Mouse (Mus musculus): ENCODE data around the gene Ptrh1. TPM values are rescaled to one million over a fixed set of nuclear protein-coding genes. Genes with fewer than 3 reads are reported as not detected.

Gene Ptrh1
- polyA plus RNA-seq (2012; rRNA removed; ENCODE audit: low replicate concordance), result 7.6 and 8.0 TPM in 2 replicates

DNA sequence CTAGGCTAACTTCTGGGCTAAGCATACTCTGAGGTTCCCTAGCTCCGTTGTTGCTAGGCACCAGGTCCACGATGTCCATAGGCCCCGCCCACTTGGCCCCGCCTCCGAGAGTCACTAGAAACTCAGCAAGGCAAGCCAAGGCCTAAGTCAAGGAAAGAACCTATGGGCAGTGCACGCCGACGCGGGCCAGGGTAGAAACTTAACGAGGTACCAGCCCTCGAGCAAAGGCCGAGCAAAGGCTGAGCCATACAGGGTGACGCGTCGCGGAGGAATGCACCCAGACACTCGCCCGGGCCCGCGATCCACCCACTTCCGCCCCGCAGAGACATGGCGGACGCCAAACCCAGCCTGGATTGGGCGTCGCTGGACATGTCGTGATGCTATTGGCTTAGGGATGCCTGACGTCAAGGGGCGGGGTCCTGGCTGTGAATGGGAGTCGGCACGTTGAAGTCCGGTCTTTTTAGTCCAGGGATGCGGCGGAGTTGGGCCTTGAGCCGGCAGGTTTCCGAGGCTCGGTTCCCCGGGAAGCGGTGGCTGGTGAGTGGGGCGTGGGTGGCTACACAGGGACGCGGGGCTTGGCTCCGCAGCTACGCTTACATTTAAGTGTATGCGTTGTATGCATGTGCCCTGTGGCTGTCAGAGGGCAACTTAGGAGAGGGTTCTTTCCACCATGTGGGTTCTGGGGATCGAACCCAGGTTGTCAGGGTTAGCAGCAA, at the start of gene Ptrh1, which contains the start of gene Ttc16:
Ptrh1 (plus strand) TSS at position 428 of the 716 bp plus-strand sequence.
Ttc16 (minus strand) TSS at position 275 of the 716 bp plus-strand sequence.

GRCm38 (mm10) chr2:32740916-32741272, 34.7 kb upstream of the Ptrh1 start, which contains the start of gene 6330409D20Rik:
Gene 6330409D20Rik, minus strand, starts transcription at chr2:32741016.

GRCm38 (mm10) chr2:32757056-32757845, 18.3 kb upstream of the Ptrh1 start, which contains the start of gene Tor2a:
Gene Tor2a, plus strand, starts transcription at chr2:32757234.

DNA sequence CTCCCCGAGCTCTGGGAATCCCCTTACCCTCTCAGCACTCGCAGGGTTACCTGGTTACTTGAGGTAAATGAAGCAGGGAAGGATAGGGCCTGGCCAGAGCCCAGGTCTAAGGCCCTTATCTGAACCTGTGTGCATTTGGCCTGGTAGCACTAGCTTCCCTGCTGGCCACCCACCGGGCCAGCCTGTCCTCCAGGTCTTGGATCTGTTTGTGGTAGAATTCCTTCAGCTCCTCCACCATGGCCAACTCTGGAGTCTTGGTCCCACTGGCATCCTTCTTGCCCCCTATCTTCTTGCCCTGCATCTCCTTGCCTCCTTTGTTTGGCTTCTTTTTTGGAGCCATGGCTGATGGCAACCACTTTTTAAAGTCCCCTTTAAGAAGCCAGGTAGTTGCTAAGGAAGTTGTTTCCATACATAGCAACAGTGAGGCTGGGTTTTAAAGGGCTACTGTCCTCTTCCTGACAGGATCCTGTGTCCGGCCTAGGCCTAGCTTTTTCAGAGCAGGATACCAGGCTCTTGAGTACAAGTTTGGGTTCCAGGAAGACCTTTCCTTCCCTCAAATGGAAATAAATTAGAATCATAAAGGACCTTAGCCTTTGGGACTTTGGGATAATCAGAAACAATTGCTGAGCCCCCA, 8.6 kb downstream of the Ptrh1 start, which contains the start of gene Cfap157:
Cfap157 (minus strand) TSS at position 381 of the 634 bp plus-strand sequence.

Other genes starting within 250 kb of the Ptrh1 start
- 32.3 and 66.9 TPM in 2 replicates for gene Fam102a, start 240.5 kb upstream of the Ptrh1 start, polyA plus RNA-seq (2012; rRNA removed; ENCODE audit: low replicate concordance)
- 127 and 170 TPM in 2 replicates for gene Dpm2, start 204.9 kb upstream of the Ptrh1 start, polyA plus RNA-seq (2012; rRNA removed; ENCODE audit: low replicate concordance)
- 0.20 TPM in 1 of 2 replicates, not detected in the other for gene Pip5kl1, start 201.0 kb upstream of the Ptrh1 start, polyA plus RNA-seq (2012; rRNA removed; ENCODE audit: low replicate concordance)
- not detected in 2 replicates for gene 9430097D07Rik, start 200.1 kb upstream of the Ptrh1 start, polyA plus RNA-seq (2012; rRNA removed; ENCODE audit: low replicate concordance)
- 28.7 and 39.7 TPM in 2 replicates for gene St6galnac4, start 188.7 kb upstream of the Ptrh1 start, polyA plus RNA-seq (2012; rRNA removed; ENCODE audit: low replicate concordance)
- gene St6galnac6, start 176.1 kb upstream of the Ptrh1 start, polyA plus RNA-seq (2012; rRNA removed; ENCODE audit: low replicate concordance), result 69.1 and 77.3 TPM in 2 replicates
- gene Ak1, start 154.0 kb upstream of the Ptrh1 start, polyA plus RNA-seq (2012; rRNA removed; ENCODE audit: low replicate concordance), result 13.3 and 257 TPM in 2 replicates
- 204 and 247 TPM in 2 replicates for gene Eng, start 129.2 kb upstream of the Ptrh1 start, polyA plus RNA-seq (2012; rRNA removed; ENCODE audit: low replicate concordance)
- gene Fpgs, start 71.6 kb upstream of the Ptrh1 start, polyA plus RNA-seq (2012; rRNA removed; ENCODE audit: low replicate concordance), result 58.6 and 75.4 TPM in 2 replicates
- gene Cdk9, start 62.7 kb upstream of the Ptrh1 start, polyA plus RNA-seq (2012; rRNA removed; ENCODE audit: low replicate concordance), result 122 and 141 TPM in 2 replicates
- 70.1 and 122 TPM in 2 replicates for gene Sh2d3c, start 54.7 kb upstream of the Ptrh1 start, polyA plus RNA-seq (2012; rRNA removed; ENCODE audit: low replicate concordance)
- not detected in 2 replicates for gene 6330409D20Rik, start 34.8 kb upstream of the Ptrh1 start, polyA plus RNA-seq (2012; rRNA removed; ENCODE audit: low replicate concordance)
- 65.6 and 109 TPM in 2 replicates for gene Tor2a, start 18.6 kb upstream of the Ptrh1 start, polyA plus RNA-seq (2012; rRNA removed; ENCODE audit: low replicate concordance)
- gene Ttc16, start 153 bp upstream of the Ptrh1 start, polyA plus RNA-seq (2012; rRNA removed; ENCODE audit: low replicate concordance), result 0.42 and 0.70 TPM in 2 replicates
- gene Cfap157, start 8.6 kb downstream of the Ptrh1 start, polyA plus RNA-seq (2012; rRNA removed; ENCODE audit: low replicate concordance), result not detected in 2 replicates
- 10.2 and 13.6 TPM in 2 replicates for gene Stxbp1, start 71.5 kb downstream of the Ptrh1 start, polyA plus RNA-seq (2012; rRNA removed; ENCODE audit: low replicate concordance)
- gene Fam129b, start 100.3 kb downstream of the Ptrh1 start, polyA plus RNA-seq (2012; rRNA removed; ENCODE audit: low replicate concordance), result 49.6 and 59.0 TPM in 2 replicates
- gene Rpl12, start 185.8 kb downstream of the Ptrh1 start, polyA plus RNA-seq (2012; rRNA removed; ENCODE audit: low replicate concordance), result 293 and 419 TPM in 2 replicates
- gene Lrsam1, start 185.8 kb downstream of the Ptrh1 start, polyA plus RNA-seq (2012; rRNA removed; ENCODE audit: low replicate concordance), result 18.9 and 26.2 TPM in 2 replicates
- gene Slc2a8, start 206.3 kb downstream of the Ptrh1 start, polyA plus RNA-seq (2012; rRNA removed; ENCODE audit: low replicate concordance), result 47.6 and 142 TPM in 2 replicates